Comparison of ENCODE assay signal across 20 mouse cellular contexts in the genomic region with DNA sequence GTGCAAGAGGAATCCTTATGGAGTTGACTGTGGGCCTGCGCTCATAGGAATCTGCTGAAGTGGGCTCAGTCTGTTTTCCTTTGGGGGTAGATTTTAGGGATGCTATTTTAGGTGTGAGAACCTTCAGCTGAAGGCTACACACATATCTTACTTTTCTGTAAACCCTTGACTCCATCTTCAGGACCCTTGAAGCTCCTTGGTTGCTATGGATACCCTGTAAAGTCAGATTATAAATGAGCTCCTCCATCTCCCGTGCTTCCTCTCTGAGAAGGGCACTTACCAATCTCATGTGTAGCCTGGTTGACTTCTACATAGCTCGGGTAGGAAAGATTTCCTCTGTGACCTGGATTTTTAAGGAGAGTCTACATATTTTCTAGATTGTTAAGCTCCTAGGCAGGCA. TPM values are rescaled to one million over a fixed set of nuclear protein-coding genes. Genes with fewer than 3 reads are reported as not detected.
A peak's percentile ranks its signal among the peaks of the same experiment; 100 is the strongest.
DNase-seq lines count a peak whose midpoint lies in the region; ATAC-seq and TF ChIP-seq lines count a peak whose summit lies in the region.
"Had no signal": no experiment of that assay in that cellular context is flagged by ENCODE, and none has a peak within 500 bp of the region (broad histone marks: within the 10 kb centered on the region; RNA-seq: fewer than 3 reads in every experiment).

No protein-coding gene starts in this region.

- no peak overlapping the region for H3K9ac ChIP-seq in heart, embryonic 16.5 days (ENCODE audit: low read length)
- H3K9ac ChIP-seq in lung, embryonic 15.5 days, result no peak overlapping the region
- no peak overlapping the region for H3K9ac ChIP-seq in stomach, embryonic 16.5 days (ENCODE audit: low read length)
- no peak overlapping the region for H3K9ac ChIP-seq in intestine, postnatal 0 days (ENCODE audit: low read depth, low read length)
- H3K9ac ChIP-seq: embryonic facial prominence, embryonic 12.5 days; forebrain, embryonic 15.5 days; hindbrain, embryonic 14.5 days had no signal

- no peak for ATAC-seq in heart, embryonic 16.5 days (replicated peaks; ENCODE audit: extremely low read depth, insufficient read depth, low FRiP score)
- ATAC-seq in lung, embryonic 15.5 days (ENCODE audit: borderline replicate concordance, extremely low read depth, low FRiP score, low TSS enrichment), result peak; percentile 44
- no peak for ATAC-seq in stomach, embryonic 16.5 days (ENCODE audit: insufficient read depth, low FRiP score)
- ATAC-seq in intestine, postnatal 0 days, result no peak
- ATAC-seq: forebrain, embryonic 15.5 days had no signal

- WGBS in heart, embryonic 16.5 days, result 56% methylated on average over 3 of the region's 3 CpGs
- 38% methylated on average over 3 of the region's 3 CpGs for WGBS in lung, embryonic 15.5 days
- WGBS in lung, adult 2 months, result 57% methylated on average over 3 of the region's 3 CpGs
- WGBS in stomach, embryonic 16.5 days, result 59% methylated on average over 3 of the region's 3 CpGs
- 59% methylated on average over 3 of the region's 3 CpGs for WGBS in intestine, postnatal 0 days

- TF ChIP-seq POLR2A in lung, adult 2 months (IDR thresholded peaks at IDR 0.05; ENCODE audit: borderline replicate concordance, extremely low read depth, low read depth, low read length), result no peak

- peak overlapping the region; percentile 74 for H3K27ac ChIP-seq in heart, embryonic 16.5 days (ENCODE audit: low read length)
- peak overlapping the region; percentile 54 for H3K27ac ChIP-seq in lung, embryonic 15.5 days
- H3K27ac ChIP-seq in stomach, embryonic 16.5 days (ENCODE audit: low read length), result peak overlapping the region; percentile 40; the same call in 1 of the 2 replicates
- H3K27ac ChIP-seq in intestine, postnatal 0 days (ENCODE audit: low read depth, low read length), result no peak overlapping the region
- H3K27ac ChIP-seq: embryonic facial prominence, embryonic 12.5 days; forebrain, embryonic 15.5 days; hindbrain, embryonic 10.5 days; hindbrain, embryonic 14.5 days had no signal

- no peak overlapping the region for H3K4me2 ChIP-seq in heart, embryonic 16.5 days (ENCODE audit: low read depth, low read length)
- H3K4me2 ChIP-seq in lung, embryonic 15.5 days, result 0 out of 2 replicates have a peak overlapping the region, but pooled peaks have one; percentile 7
- no peak overlapping the region for H3K4me2 ChIP-seq in stomach, embryonic 16.5 days (ENCODE audit: low read depth, low read length)
- H3K4me2 ChIP-seq in intestine, postnatal 0 days (replicated peaks; ENCODE audit: low read depth), result no peak overlapping the region
- H3K4me2 ChIP-seq: embryonic facial prominence, embryonic 12.5 days; forebrain, embryonic 15.5 days; hindbrain, embryonic 14.5 days had no signal

- intact Hi-C loops in left cerebral cortex, postnatal 4 days (cut with DNase I), result no loop called here

- no peak for TF ChIP-seq CTCF in lung, adult 2 months (IDR thresholded peaks at IDR 0.05; ENCODE audit: insufficient read depth, low read length)
- TF ChIP-seq CTCF in intestine, postnatal 0 days (IDR thresholded peaks at IDR 0.05; ENCODE audit: low read depth), result no peak

- H3K4me1 ChIP-seq in heart, embryonic 16.5 days (ENCODE audit: control insufficient read depth, insufficient read depth, low read length), result peaks cover 66% of the 10 kb centered on the region
- peaks cover 49% of the 10 kb centered on the region for H3K4me1 ChIP-seq in lung, embryonic 15.5 days
- peaks cover 25% of the 10 kb centered on the region for H3K4me1 ChIP-seq in lung, adult 2 months (ENCODE audit: control insufficient read depth, insufficient read depth, low read length)
- peaks cover 14% of the 10 kb centered on the region; the same call in 1 of the 2 replicates for H3K4me1 ChIP-seq in stomach, embryonic 16.5 days (ENCODE audit: control insufficient read depth, insufficient read depth, low read length)
- H3K4me1 ChIP-seq in intestine, postnatal 0 days (replicated peaks; ENCODE audit: control insufficient read depth, insufficient read depth, low read length), result peaks cover 13% of the 10 kb centered on the region; the same call in 1 of the 2 replicates

- no peak for DNase-seq in heart, postnatal 4 days
- DNase-seq in lung, adult 2 months, result no peak
- DNase-seq in lung, postnatal 10 days, result peak; percentile 27
- no peak for DNase-seq in left cerebral cortex, postnatal 4 days
- DNase-seq: adrenal gland, postnatal 10 days; cerebellum, adult 11 months; cerebellum, adult 9-10 months; cerebellum, postnatal 25 days; gastrocnemius, postnatal 25 days; heart, postnatal 10 days had no signal

- H3K36me3 ChIP-seq in heart, embryonic 16.5 days (ENCODE audit: control insufficient read depth, insufficient read depth), result no peaks in the 10 kb centered on the region
- no peaks in the 10 kb centered on the region for H3K36me3 ChIP-seq in lung, embryonic 15.5 days
- H3K36me3 ChIP-seq in stomach, embryonic 16.5 days (ENCODE audit: control insufficient read depth, insufficient read depth, low read length), result no peaks in the 10 kb centered on the region
- H3K36me3 ChIP-seq in intestine, postnatal 0 days (ENCODE audit: control insufficient read depth, insufficient read depth), result no peaks in the 10 kb centered on the region
- H3K36me3 ChIP-seq: embryonic facial prominence, embryonic 12.5 days; forebrain, embryonic 15.5 days; G1E; heart, embryonic 10.5 days; hindbrain, embryonic 10.5 days had no signal

- no peaks in the 10 kb centered on the region for H3K9me3 ChIP-seq in heart, embryonic 16.5 days (replicated peaks; ENCODE audit: control insufficient read depth, low read length)
- no peaks in the 10 kb centered on the region for H3K9me3 ChIP-seq in lung, embryonic 15.5 days
- H3K9me3 ChIP-seq in stomach, embryonic 16.5 days (replicated peaks; ENCODE audit: control insufficient read depth, low read length), result no peaks in the 10 kb centered on the region
- no peaks in the 10 kb centered on the region for H3K9me3 ChIP-seq in intestine, postnatal 0 days (ENCODE audit: control insufficient read depth)
- H3K9me3 ChIP-seq: embryonic facial prominence, embryonic 12.5 days; forebrain, embryonic 15.5 days; heart, embryonic 10.5 days; hindbrain, embryonic 10.5 days had no signal

- H3K4me3 ChIP-seq in heart, embryonic 16.5 days (ENCODE audit: low read length), result no peak overlapping the region
- no peak overlapping the region for H3K4me3 ChIP-seq in lung, embryonic 15.5 days
- H3K4me3 ChIP-seq in lung, adult 2 months (replicated peaks; ENCODE audit: extremely low read depth, low read depth, low read length), result no peak overlapping the region
- H3K4me3 ChIP-seq in stomach, embryonic 16.5 days (replicated peaks; ENCODE audit: low read length), result no peak overlapping the region
- no peak overlapping the region for H3K4me3 ChIP-seq in intestine, postnatal 0 days (ENCODE audit: low read depth, low read length)
- H3K4me3 ChIP-seq: embryonic facial prominence, embryonic 12.5 days; forebrain, embryonic 15.5 days; heart, embryonic 10.5 days; hindbrain, embryonic 10.5 days had no signal

- no peaks in the 10 kb centered on the region for H3K27me3 ChIP-seq in heart, embryonic 16.5 days (ENCODE audit: control insufficient read depth, insufficient read depth, low read length)
- no peaks in the 10 kb centered on the region for H3K27me3 ChIP-seq in lung, embryonic 15.5 days
- H3K27me3 ChIP-seq in stomach, embryonic 16.5 days (ENCODE audit: control insufficient read depth, insufficient read depth, low read length), result no peaks in the 10 kb centered on the region
- no peaks in the 10 kb centered on the region for H3K27me3 ChIP-seq in intestine, postnatal 0 days (replicated peaks; ENCODE audit: control insufficient read depth, insufficient read depth, low read length)
- H3K27me3 ChIP-seq: embryonic facial prominence, embryonic 12.5 days; forebrain, embryonic 15.5 days had no signal

RNA-seq across cellular contexts. Expression of a gene that starts 46.1 kb away (rescaled TPM):
- polyA plus RNA-seq in heart, embryonic 16.5 days (2015; fragmentation: Nextera tagmentation; extraction: Ambion mirVana), result 156 TPM in 2 replicates
- 100 to 1,000 TPM; 214 to 233 TPM for total RNA-seq in heart, postnatal 4 days (2021)
- polyA plus RNA-seq in lung, embryonic 15.5 days (2015; fragmentation: Nextera tagmentation; extraction: Ambion mirVana), result 54.8 and 60.6 TPM in 2 replicates
- polyA plus RNA-seq in lung, adult 2 months (2012; rRNA removed), result 30.5 and 38.1 TPM in 2 replicates
- 85.4 and 88.0 TPM in 2 replicates for polyA plus RNA-seq in stomach, embryonic 16.5 days (2015; fragmentation: Nextera tagmentation; extraction: Ambion mirVana)
- 79.2 and 85.3 TPM in 2 replicates for polyA plus RNA-seq in intestine, postnatal 0 days (2015; fragmentation: Nextera tagmentation; extraction: Ambion mirVana)
- total RNA-seq in left cerebral cortex, postnatal 4 days (2021), result 10 to 100 TPM; 66.4 to 74.2 TPM
- polyA plus RNA-seq: G1E had no signal
